Mouse (Mus musculus): Measurements from ENCODE around the gene Galnt12.
"Not testable (repeated sequence)": the region's sequence is repeated elsewhere in the genome, so short reads cannot be mapped to it uniquely, and the experiment has no call there.

The Galnt12 gene

GRCm38 (mm10) chr4:47091493-47092386, at the start of gene Galnt12:
Gene Galnt12 (plus strand): TSS chr4:47091909.
- DNase-seq (ENCODE audit: low read depth, low spot score): no peak

GRCm38 (mm10) chr4:47043866-47044265, 47.8 kb upstream of the Galnt12 start:
- no peak for DNase-seq (ENCODE audit: low read depth, low spot score)

- DNase-seq (ENCODE audit: low read depth, low spot score): no peak
Observed at GRCm38 (mm10) chr4:47046974-47047373, 44.7 kb upstream of the Galnt12 start.

GRCm38 (mm10) chr4:47047765-47048164, 43.9 kb upstream of the Galnt12 start:
- no peak for DNase-seq (ENCODE audit: low read depth, low spot score)

- DNase-seq (ENCODE audit: low read depth, low spot score): no peak
Observed at GRCm38 (mm10) chr4:47049216-47049615, 42.5 kb upstream of the Galnt12 start.

- DNase-seq (ENCODE audit: low read depth, low spot score): no peak
Observed at GRCm38 (mm10) chr4:47050167-47050566, 41.5 kb upstream of the Galnt12 start.

- DNase-seq (ENCODE audit: low read depth, low spot score): no peak
Observed at GRCm38 (mm10) chr4:47050642-47051381, 40.9 kb upstream of the Galnt12 start.

- DNase-seq (ENCODE audit: low read depth, low spot score): no peak
Observed at GRCm38 (mm10) chr4:47051905-47052304, 39.8 kb upstream of the Galnt12 start.

GRCm38 (mm10) chr4:47055170-47055569, 36.5 kb upstream of the Galnt12 start:
- DNase-seq (ENCODE audit: low read depth, low spot score): not testable (repeated sequence)

- DNase-seq (ENCODE audit: low read depth, low spot score): no peak
Observed at GRCm38 (mm10) chr4:47055570-47056080, 36.1 kb upstream of the Galnt12 start.

- peak; percentile 53 for DNase-seq (ENCODE audit: low read depth, low spot score)
Observed at GRCm38 (mm10) chr4:47056791-47057509, 34.8 kb upstream of the Galnt12 start, which contains the start of gene Anks6. Gene Anks6 (minus strand): TSS chr4:47057427.

GRCm38 (mm10) chr4:47057510-47058325, 34.0 kb upstream of the Galnt12 start:
- no peak for DNase-seq (ENCODE audit: low read depth, low spot score)

GRCm38 (mm10) chr4:47060900-47061299, 30.8 kb upstream of the Galnt12 start:
- no peak for DNase-seq (ENCODE audit: low read depth, low spot score)

GRCm38 (mm10) chr4:47075054-47075453, 16.7 kb upstream of the Galnt12 start:
- no peak for DNase-seq (ENCODE audit: low read depth, low spot score)

GRCm38 (mm10) chr4:47079997-47080646, 11.6 kb upstream of the Galnt12 start:
- DNase-seq (ENCODE audit: low read depth, low spot score): no peak

- no peak for DNase-seq (ENCODE audit: low read depth, low spot score)
Observed at GRCm38 (mm10) chr4:47080647-47081010, 11.1 kb upstream of the Galnt12 start.

GRCm38 (mm10) chr4:47083824-47084223, 7.9 kb upstream of the Galnt12 start:
- no peak for DNase-seq (ENCODE audit: low read depth, low spot score)

GRCm38 (mm10) chr4:47088671-47089070, 3.0 kb upstream of the Galnt12 start:
- no peak for DNase-seq (ENCODE audit: low read depth, low spot score)

- DNase-seq (ENCODE audit: low read depth, low spot score): no peak
Observed at GRCm38 (mm10) chr4:47092387-47093021, 795 bp downstream of the Galnt12 start.

- DNase-seq (ENCODE audit: low read depth, low spot score): no peak
Observed at GRCm38 (mm10) chr4:47093161-47093560, 1.5 kb downstream of the Galnt12 start.
